In genomic region chr11:95044185-95044870, GRCm38 (mm10) we compare ENCODE assay signal across 12 mouse cellular contexts.
"Had no signal": no experiment of that assay in that cellular context is flagged by ENCODE, and none has a peak within 500 bp of the region (broad histone marks: within the 10 kb centered on the region; RNA-seq: fewer than 3 reads in every experiment).

No protein-coding gene starts in this region.

- H3K27ac ChIP-seq: limb, embryonic 15.5 days; liver, embryonic 12.5 days; midbrain, embryonic 10.5 days had no signal

- H3K9ac ChIP-seq: limb, embryonic 15.5 days; liver, embryonic 12.5 days; lung, embryonic 14.5 days had no signal

- ATAC-seq: liver, embryonic 12.5 days had no signal

- DNase-seq: layer of hippocampus, postnatal 36 days; lung, embryonic 14.5 days; lung, postnatal 10 days; midbrain, embryonic 14.5 days; right cerebral cortex, postnatal 4 days; spleen, adult 18-20 months; thymus, adult 18-20 months; thymus, postnatal 14 days had no signal

- H3K9me3 ChIP-seq: limb, embryonic 15.5 days; liver, embryonic 12.5 days; midbrain, embryonic 10.5 days had no signal

- H3K27me3 ChIP-seq: limb, embryonic 15.5 days had no signal

- H3K4me3 ChIP-seq: limb, embryonic 15.5 days; liver, embryonic 12.5 days; midbrain, embryonic 10.5 days; myocyte had no signal

- H3K4me2 ChIP-seq: limb, embryonic 15.5 days; liver, embryonic 12.5 days; lung, embryonic 14.5 days had no signal

- H3K36me3 ChIP-seq: limb, embryonic 15.5 days; liver, embryonic 12.5 days; midbrain, embryonic 10.5 days had no signal
